Mouse (Mus musculus) lung, postnatal 0 days (tissue): ENCODE data around the gene Kcnj8.

Experiments used
- CTCF ChIP-seq: IDR thresholded peaks from 2 replicates; pipeline ENCODE4 v1.5.1; 2016; ENCODE audit warnings: antibody characterized with exemption, mild to moderate bottlenecking
- EP300 ChIP-seq: IDR thresholded peaks from 2 replicates; pipeline ENCODE4 v1.6.1; 2016; ENCODE audit warnings: antibody characterized with exemption, mild to moderate bottlenecking, control low read depth

GRCm38 (mm10) chr6:142524635-142525308 lies 46.6 kb downstream of the Kcnj8 start:
- TF ChIP-seq EP300 (no peak), CTCF (peak; percentile 91)
